In the genomic region with DNA sequence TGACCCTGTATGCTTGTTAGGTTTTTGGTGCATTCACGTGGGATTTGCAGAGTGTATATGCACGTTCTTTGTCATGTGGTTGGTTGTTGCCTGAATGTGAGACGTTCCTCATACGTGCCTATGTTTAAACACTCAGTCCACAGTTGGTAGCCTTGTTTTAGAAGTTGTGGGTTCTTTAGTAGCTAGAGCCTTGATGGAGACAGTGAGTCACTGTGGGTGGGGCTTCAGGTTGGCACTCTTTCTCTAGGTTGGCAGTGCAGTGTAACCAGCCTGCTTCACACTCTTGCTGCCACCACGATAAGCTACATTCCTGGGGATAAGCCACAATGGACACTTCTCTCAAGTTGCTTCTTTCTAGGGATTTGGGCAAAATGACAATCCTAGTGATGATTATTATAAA, we compare ENCODE assay signal across 17 mouse cellular contexts. TPM values are rescaled to one million over a fixed set of nuclear protein-coding genes. Genes with fewer than 3 reads are reported as not detected.
DNase-seq lines count a peak whose midpoint lies in the region; ATAC-seq and TF ChIP-seq lines count a peak whose summit lies in the region.
"Had no signal": no experiment of that assay in that cellular context is flagged by ENCODE, and none has a peak within 500 bp of the region (broad histone marks: within the 10 kb centered on the region; RNA-seq: fewer than 3 reads in every experiment).

No protein-coding gene starts in this region.

- no peaks in the 10 kb centered on the region for H3K4me1 ChIP-seq in hindbrain, embryonic 13.5 days (replicated peaks)
- H3K4me1 ChIP-seq: hindbrain, embryonic 10.5 days; liver, embryonic 13.5 days had no signal

- CTCF ChIA-PET in Patski (lab: Charles Lee): no interaction called here

- H3K27ac ChIP-seq in hindbrain, embryonic 13.5 days: no peak overlapping the region
- H3K27ac ChIP-seq: hindbrain, embryonic 10.5 days; liver, embryonic 13.5 days had no signal

- POLR2A ChIA-PET in Patski (lab: Charles Lee): no interaction called here

- no peaks in the 10 kb centered on the region for H3K27me3 ChIP-seq in Patski
- H3K27me3 ChIP-seq in hindbrain, embryonic 13.5 days: no peaks in the 10 kb centered on the region
- H3K27me3 ChIP-seq: liver, embryonic 13.5 days had no signal

- no peaks in the 10 kb centered on the region for H3K9me3 ChIP-seq in hindbrain, embryonic 13.5 days
- H3K9me3 ChIP-seq: hindbrain, embryonic 10.5 days; liver, embryonic 13.5 days had no signal

- DNase-seq in 3134 (ENCODE audit: extremely low read depth, insufficient read length, low spot score): peak; percentile 65
- peak; percentile 90 for DNase-seq in 3T3-L1 (ENCODE audit: low read depth, low spot score)
- DNase-seq in Patski (ENCODE audit: low read depth, low spot score): no peak
- DNase-seq in ovary, adult 18-20 months (ENCODE audit: low spot score): no peak
- DNase-seq in urinary bladder, adult 18-20 months (ENCODE audit: low spot score in 2 of 2): no peak
- DNase-seq: cerebellum, postnatal 14 days; gastrocnemius, postnatal 36 days; left cerebral cortex, postnatal 4 days; liver, embryonic 13.5 days; right cerebral cortex, adult 18-20 months; thymus, postnatal 4 days had no signal

- no peak overlapping the region for H3K9ac ChIP-seq in hindbrain, embryonic 13.5 days
- H3K9ac ChIP-seq: liver, embryonic 13.5 days had no signal

- H3K4me2 ChIP-seq in hindbrain, embryonic 13.5 days: no peak overlapping the region
- H3K4me2 ChIP-seq: heart, embryonic 11.5 days; liver, embryonic 13.5 days; midbrain, embryonic 11.5 days had no signal

- no peak overlapping the region for H3K4me3 ChIP-seq in hindbrain, embryonic 13.5 days
- H3K4me3 ChIP-seq: hindbrain, embryonic 10.5 days; liver, embryonic 13.5 days had no signal

- peak; percentile 65 for ATAC-seq in Patski
- peak; percentile 75 for ATAC-seq in inflammation-experienced regulatory T-cells, adult 6 months
- ATAC-seq in hindbrain, embryonic 13.5 days (ENCODE audit: low FRiP score): no peak
- ATAC-seq: intestine, embryonic 16.5 days had no signal

- TF ChIP-seq CTCF in Patski (IDR thresholded peaks at IDR 0.05): no peak

- 94% methylated on average over 5 of the region's 5 CpGs for WGBS in hindbrain, embryonic 13.5 days

- peaks cover 20% of the 10 kb centered on the region for H3K36me3 ChIP-seq in hindbrain, embryonic 13.5 days

- in situ Hi-C loops in Patski (cut with MboI; ENCODE audit: low pct_unique_long_range_greater_than_20kb): no loop called here

RNA-seq across cellular contexts. Expression of gene Slc25a40, which starts 33.9 kb away (rescaled TPM):
- 18.8 TPM for polyA plus RNA-seq in Patski (2021)
- polyA plus RNA-seq in inflammation-experienced regulatory T-cells, adult 6 months (2017; shearing (Covaris generic)): 10 to 100 TPM; 20.7 to 26.7 (median 26.6) TPM
- 6.8 and 7.4 TPM in 2 replicates for polyA plus RNA-seq in hindbrain, embryonic 13.5 days (2015; fragmentation: Nextera tagmentation; extraction: Ambion mirVana)

RNA-seq across cellular contexts. Expression of gene Dbf4, which starts 34.0 kb away (rescaled TPM):
- 39.4 TPM for polyA plus RNA-seq in Patski (2021)
- 10 to 100 TPM in 1 of 3 experiments, 1 to 10 TPM in 2; 7.2 to 31.0 (median 8.9) TPM for polyA plus RNA-seq in inflammation-experienced regulatory T-cells, adult 6 months (2017; shearing (Covaris generic))
- 14.8 and 16.5 TPM in 2 replicates for polyA plus RNA-seq in hindbrain, embryonic 13.5 days (2015; fragmentation: Nextera tagmentation; extraction: Ambion mirVana)

Comparison
In these comparisons a context has a peak if more than half of its experiments do, and no peak if none do; other contexts are left out.
1. DNase-seq: peak in 3134 (single experiment) and 3T3-L1 (single experiment); none in Patski (single experiment), ovary, adult 18-20 months (single experiment) and urinary bladder, adult 18-20 months (0 of 2).